Mouse (Mus musculus): ENCODE data around the gene Svep1.

DNA sequence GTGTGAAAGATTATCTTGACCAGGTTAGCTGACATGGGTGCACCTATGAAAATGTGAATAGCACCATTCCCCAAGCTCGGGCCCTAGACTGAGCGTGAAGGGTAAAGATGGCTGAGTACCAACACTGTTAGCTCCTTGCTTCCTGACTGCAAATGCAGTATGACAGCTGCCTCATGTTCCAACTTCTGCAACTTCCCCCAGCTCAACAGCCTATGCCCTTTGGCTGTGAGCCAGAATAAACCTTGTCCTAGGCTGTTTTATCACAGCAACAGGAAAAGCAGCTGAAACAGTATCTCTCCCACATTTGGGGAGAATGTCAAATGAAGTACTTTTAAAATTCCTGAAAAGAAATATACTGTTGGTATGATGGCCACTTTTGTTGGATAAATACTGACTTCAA, 10.7 kb downstream of the Svep1 start:
- TF ChIP-seq CTCF (IDR thresholded peaks at IDR 0.05; ENCODE audit: control insufficient read depth, insufficient read depth, insufficient read length) (no peak), MYOD1 (IDR thresholded peaks at IDR 0.05; ENCODE audit: control insufficient read depth, insufficient read length, low read depth) (no peak), USF1 (IDR thresholded peaks at IDR 0.05; ENCODE audit: low read depth) (no peak), CEBPB (IDR thresholded peaks at IDR 0.05; ENCODE audit: low read depth) (no peak)
